Mouse (Mus musculus): ENCODE measurements around the gene Ensa.

- TF ChIP-seq GATA1 (IDR thresholded peaks at IDR 0.05; ENCODE audit: low read length) (no peak), TAL1 (IDR thresholded peaks at IDR 0.05; ENCODE audit: low read length) (no peak)
These were observed 32.3 kb downstream of the Ensa start for GRCm38 (mm10) chr3:95657108-95657507.

Data from erythroblast, embryonic 14.5 days (primary cell).